Mouse (Mus musculus) midbrain, embryonic 10.5 days (tissue): ENCODE measurements around the gene Cbx1. TPM values are rescaled to one million over a fixed set of nuclear protein-coding genes. Genes with fewer than 3 reads are reported as not detected.
A peak's percentile ranks its signal among the peaks of the same experiment; 100 is the strongest.

ENCODE experiments used
- DNase-seq: peaks from one replicate; pipeline ENCODE4 v3.0.0-alpha.2; 2017; ENCODE audit warnings: low spot score
- H3K27ac ChIP-seq: fragments of 300-500 bp; sonication (generic); replicated peaks from 2 replicates; pipeline ENCODE4 v1.5.1; 2016; ENCODE audit warnings: mild to moderate bottlenecking
- H3K27me3 ChIP-seq: fragments of 300-500 bp; sonication (generic); 2 replicates; pipeline ENCODE4 v1.6.1; 2016; ENCODE audit warnings: low read depth, mild to moderate bottlenecking; ENCODE audit not compliant: poor library complexity, severe bottlenecking
- H3K36me3 ChIP-seq: fragments of 300-500 bp; sonication (generic); 2 replicates; pipeline ENCODE4 v1.6.1; 2016; ENCODE audit warnings: mild to moderate bottlenecking, moderate library complexity
- H3K4me1 ChIP-seq: fragments of 300-500 bp; sonication (generic); 2 replicates; pipeline ENCODE4 v1.6.1; 2016
- H3K4me3 ChIP-seq: fragments of 300-500 bp; sonication (generic); 2 replicates; pipeline ENCODE4 v1.5.1; 2016; ENCODE audit warnings: mild to moderate bottlenecking, moderate library complexity
- H3K9me3 ChIP-seq: fragments of 300-500 bp; sonication (generic); replicated peaks from 2 replicates; pipeline ENCODE4 v1.6.1; 2016; ENCODE audit warnings: mild to moderate bottlenecking
- WGBS: fragments of 180-500 bp; shearing (Covaris S2); methylation state at CpG from one replicate; pipeline ENCODE4 v1.1.7; 2016; 5-methylcytosine and 5-hydroxymethylcytosine counted together
- polyA plus RNA-seq: library from polyadenylated mRNA; unstranded; fragments of >200 nt; fragmentation: Nextera tagmentation; extraction: Ambion mirVana; gene quantifications from 2 replicates; pipeline ENCODE4 v1.2.1, GENCODE M21; 2016

The Cbx1 gene
- 193 and 198 TPM in 2 replicates for polyA plus RNA-seq

DNA sequence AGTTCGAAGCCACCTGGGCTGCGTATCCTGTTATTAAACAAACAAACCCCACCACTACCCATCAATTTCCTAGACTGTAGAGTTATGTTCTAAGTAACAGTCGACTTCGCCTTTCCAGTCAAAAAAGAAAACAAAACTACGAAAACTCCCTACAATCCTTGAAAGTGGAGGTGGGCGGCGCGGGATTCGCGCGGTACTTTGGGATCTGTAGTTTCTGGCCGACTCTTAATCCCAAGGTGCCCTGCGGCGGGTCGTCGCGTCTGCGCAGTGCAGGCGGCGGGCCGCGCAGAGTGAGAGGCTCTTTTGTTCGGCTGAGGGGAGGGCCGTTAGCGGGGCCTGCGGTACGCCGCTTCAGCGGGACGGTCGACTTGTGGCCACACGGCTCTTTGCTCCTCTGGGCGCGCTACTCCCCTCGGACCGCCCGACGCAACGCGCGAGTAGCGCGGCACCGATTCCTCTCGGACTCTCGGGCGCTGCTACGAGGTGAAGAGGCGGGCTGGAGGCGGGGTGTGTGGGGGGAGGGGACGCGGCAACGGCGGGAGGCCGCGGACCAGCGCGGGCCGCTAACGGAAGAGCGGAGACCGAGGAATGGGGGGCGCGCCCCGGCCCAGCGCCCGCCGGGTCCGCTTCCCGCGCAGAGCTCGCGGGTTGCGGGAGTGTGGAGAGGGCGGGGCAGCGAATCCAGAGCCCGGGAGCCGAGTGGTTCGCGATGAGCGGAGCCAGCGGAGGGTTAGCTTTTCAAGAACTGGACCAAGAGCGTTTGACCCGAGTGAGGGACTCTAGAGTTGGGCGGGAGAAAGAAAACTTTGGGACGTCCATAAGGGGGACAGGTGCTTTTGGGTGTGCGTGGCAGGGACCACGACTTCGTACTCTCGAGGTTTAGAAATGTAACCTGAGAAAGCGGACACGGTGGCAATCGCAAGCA lies at the start of gene Cbx1:
Gene Cbx1 (plus strand): TSS at position 257 of the 925 bp plus-strand sequence.
- WGBS, result 1% methylated on average over 93 of the region's 93 CpGs
- DNase-seq, result peak; percentile 93
- Histone ChIP-seq H3K4me3 (peak within 1 kb of the TSS; percentile 96), H3K27me3 (no peaks in the 10 kb centered on the region), H3K27ac (peak within 1 kb of the TSS; percentile 99), H3K36me3 (peaks cover 28% of the 10 kb centered on the region), H3K4me1 (peaks cover 37% of the 10 kb centered on the region), H3K9me3 (no peaks in the 10 kb centered on the region)

DNA sequence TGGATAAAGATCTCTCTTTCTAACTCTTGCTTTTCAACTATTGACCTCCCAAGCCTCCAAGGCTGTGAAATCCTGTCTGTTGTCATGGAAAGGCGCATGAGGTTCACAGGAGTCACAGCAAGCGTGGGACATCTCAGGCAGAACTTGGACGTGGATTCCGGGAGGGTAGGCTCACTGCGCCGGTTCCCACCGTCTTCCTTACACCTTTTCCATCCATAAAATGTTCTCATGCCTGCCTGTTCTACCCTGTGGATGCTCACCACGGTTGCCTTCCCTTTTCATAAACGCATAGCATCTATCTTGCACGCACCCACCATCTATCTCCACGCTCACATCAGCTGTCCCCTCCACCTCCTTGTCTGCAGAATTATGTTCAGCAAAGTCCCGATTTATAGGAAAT lies 48.1 kb upstream of the Cbx1 start:
- no peaks in the 10 kb centered on the region for H3K9me3 ChIP-seq
- H3K4me3 ChIP-seq, result peak overlapping the region; percentile 34
- 63% methylated on average over 12 of the region's 12 CpGs for WGBS
- peaks cover 23% of the 10 kb centered on the region for H3K27me3 ChIP-seq
- H3K36me3 ChIP-seq, result no peaks in the 10 kb centered on the region
- H3K27ac ChIP-seq, result peak overlapping the region; percentile 77
- peaks cover 95% of the 10 kb centered on the region for H3K4me1 ChIP-seq
- no peak for DNase-seq

DNA sequence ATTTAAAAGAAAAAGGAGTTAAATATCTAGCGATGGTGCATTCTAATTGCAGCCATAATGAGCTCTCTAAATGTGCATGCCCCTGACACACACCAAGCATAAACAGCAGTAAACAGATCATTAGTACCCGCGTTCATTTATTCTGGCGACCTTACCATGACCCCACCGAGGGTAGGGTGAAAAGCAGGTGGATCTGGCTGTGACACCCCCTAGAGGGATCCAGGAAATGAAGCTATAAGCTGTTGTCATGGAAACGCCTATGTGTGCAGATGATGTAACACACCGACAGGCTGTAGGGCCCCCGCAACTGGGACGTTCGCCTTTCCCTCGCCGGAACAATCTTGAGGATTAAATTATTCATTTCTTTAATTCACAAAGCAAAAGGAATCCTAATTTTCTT lies 46.9 kb upstream of the Cbx1 start:
- Histone ChIP-seq H3K9me3 (no peaks in the 10 kb centered on the region), H3K36me3 (no peaks in the 10 kb centered on the region), H3K4me1 (peaks cover 85% of the 10 kb centered on the region), H3K4me3 (peak overlapping the region; percentile 34), H3K27me3 (peaks cover 16% of the 10 kb centered on the region), H3K27ac (peak overlapping the region; percentile 77)
- 15% methylated on average over 12 of the region's 12 CpGs for WGBS
- DNase-seq, result peak; percentile 50

GRCm38 (mm10) chr11:96743000-96743399 lies 45.9 kb upstream of the Cbx1 start:
- Histone ChIP-seq H3K9me3 (no peaks in the 10 kb centered on the region), H3K27ac (peak overlapping the region; percentile 77), H3K36me3 (no peaks in the 10 kb centered on the region), H3K4me3 (peak overlapping the region; percentile 14; the same call in 1 of the 2 replicates), H3K4me1 (peaks cover 84% of the 10 kb centered on the region), H3K27me3 (peaks cover 12% of the 10 kb centered on the region)
- whole genome bisulfite sequencing, result 70% methylated on average over 11 of the region's 11 CpGs
- DNase-seq, result no peak

GRCm38 (mm10) chr11:96743891-96744290 lies 45.0 kb upstream of the Cbx1 start:
- Histone ChIP-seq H3K27me3 (peaks cover 12% of the 10 kb centered on the region), H3K4me3 (no peak overlapping the region), H3K4me1 (peaks cover 75% of the 10 kb centered on the region), H3K27ac (peak overlapping the region; percentile 77), H3K36me3 (no peaks in the 10 kb centered on the region), H3K9me3 (no peaks in the 10 kb centered on the region)
- 91% methylated on average over 4 of the region's 4 CpGs for WGBS
- DNase-seq, result no peak

DNA sequence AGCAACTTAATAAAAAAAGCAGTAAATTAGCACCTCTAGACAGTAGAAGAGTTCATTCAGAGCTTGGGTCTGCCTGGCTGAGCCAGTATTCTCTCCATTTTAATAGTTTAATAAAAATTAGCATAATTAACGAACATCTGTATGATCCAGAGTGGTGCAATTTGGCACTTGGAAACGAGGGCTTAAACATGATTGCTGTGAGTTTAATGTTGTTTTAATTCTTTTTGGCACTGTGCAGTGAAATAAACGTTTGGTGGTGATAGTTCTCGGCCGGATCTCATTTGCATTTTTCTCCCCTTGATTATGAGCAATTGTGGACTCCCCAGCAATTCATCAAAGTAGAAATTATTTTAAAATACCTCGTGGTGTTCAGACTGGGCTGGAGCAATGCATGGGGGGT lies 42.3 kb upstream of the Cbx1 start:
- Histone ChIP-seq H3K27ac (peak overlapping the region; percentile 66), H3K4me1 (peaks cover 49% of the 10 kb centered on the region), H3K27me3 (peaks cover 12% of the 10 kb centered on the region), H3K9me3 (no peaks in the 10 kb centered on the region), H3K36me3 (no peaks in the 10 kb centered on the region), H3K4me3 (no peak overlapping the region)
- 75% methylated on average over 6 of the region's 6 CpGs for WGBS
- DNase-seq, result no peak

GRCm38 (mm10) chr11:96747555-96747954 lies 41.4 kb upstream of the Cbx1 start:
- no peak overlapping the region for H3K4me3 ChIP-seq
- no peaks in the 10 kb centered on the region for H3K9me3 ChIP-seq
- peaks cover 12% of the 10 kb centered on the region for H3K27me3 ChIP-seq
- peak overlapping the region; percentile 66; the same call in 1 of the 2 replicates for H3K27ac ChIP-seq
- DNase-seq, result no peak
- H3K36me3 ChIP-seq, result no peaks in the 10 kb centered on the region
- WGBS, result 38% methylated on average over 3 of the region's 3 CpGs
- H3K4me1 ChIP-seq, result peaks cover 40% of the 10 kb centered on the region

DNA sequence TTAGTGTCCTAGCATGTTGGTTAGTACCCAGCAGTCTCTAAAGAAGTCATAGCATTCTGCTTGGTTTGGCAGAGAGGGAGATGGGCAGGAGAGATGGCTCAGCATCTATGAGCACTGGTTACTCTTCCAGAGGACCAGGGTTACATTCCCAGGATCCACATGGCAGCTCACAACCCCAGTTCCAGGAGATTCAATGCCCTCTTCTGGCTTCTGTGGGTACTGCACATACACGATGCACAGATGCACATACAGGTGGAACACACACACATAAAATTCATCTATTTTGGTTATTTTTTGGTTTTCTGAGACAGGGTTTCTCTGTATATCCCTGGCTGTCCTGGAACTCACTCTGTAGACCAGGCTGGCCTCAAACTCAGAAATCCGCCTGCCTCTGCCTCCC lies 33.6 kb upstream of the Cbx1 start:
- Histone ChIP-seq H3K27ac (no peak overlapping the region), H3K4me3 (no peak overlapping the region), H3K4me1 (peaks cover 6% of the 10 kb centered on the region; the same call in 1 of the 2 replicates), H3K36me3 (no peaks in the 10 kb centered on the region), H3K9me3 (peaks cover 5% of the 10 kb centered on the region; the same call in 1 of the 2 replicates), H3K27me3 (no peaks in the 10 kb centered on the region)
- DNase-seq, result no peak
- WGBS, result 91% methylated on average over 2 of the region's 2 CpGs

DNA sequence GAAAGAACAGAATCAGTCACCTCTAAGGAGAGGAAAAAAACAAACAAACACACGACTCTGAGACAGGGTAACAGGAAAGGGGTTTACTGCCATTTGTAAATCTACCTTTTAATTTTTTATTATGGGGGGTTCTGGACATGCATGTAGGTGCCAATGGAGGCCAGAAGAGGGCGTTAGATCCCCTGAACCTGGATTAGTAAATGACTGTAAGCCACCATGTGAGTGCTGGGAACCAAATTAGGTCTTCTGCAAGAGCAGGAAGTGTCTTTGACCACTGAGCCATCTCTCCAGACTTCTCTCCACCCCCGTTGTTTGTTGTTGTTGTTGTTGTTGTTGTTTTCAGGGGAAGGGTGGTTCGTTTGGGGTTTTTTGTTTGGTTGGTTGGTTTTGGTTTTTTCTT lies 31.5 kb upstream of the Cbx1 start:
- H3K27me3 ChIP-seq, result no peaks in the 10 kb centered on the region
- WGBS, result 69% methylated on average over 4 of the region's 4 CpGs
- peaks cover 5% of the 10 kb centered on the region; the same call in 1 of the 2 replicates for H3K9me3 ChIP-seq
- DNase-seq, result no peak
- H3K36me3 ChIP-seq, result no peaks in the 10 kb centered on the region
- peaks cover 6% of the 10 kb centered on the region; the same call in 1 of the 2 replicates for H3K4me1 ChIP-seq
- no peak overlapping the region for H3K4me3 ChIP-seq
- no peak overlapping the region for H3K27ac ChIP-seq

DNA sequence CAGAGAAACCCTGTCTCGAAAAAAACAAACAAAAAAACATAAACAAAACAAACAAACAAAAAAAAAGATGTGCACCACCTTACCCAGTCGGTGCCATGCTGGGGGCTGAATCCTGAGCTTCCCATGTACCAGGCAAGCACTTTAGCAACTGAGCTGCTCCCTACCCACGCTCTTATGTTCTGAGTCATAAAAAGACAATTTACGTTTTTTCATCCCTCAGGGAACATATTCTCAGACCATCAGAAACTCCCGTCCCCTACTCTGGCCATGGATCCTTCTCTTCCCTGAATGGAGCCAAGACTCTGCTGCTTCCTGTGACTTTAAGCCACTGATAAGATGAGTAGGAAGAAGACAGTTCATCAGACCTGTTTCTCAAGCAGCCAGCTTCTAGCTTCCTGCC lies 30.5 kb upstream of the Cbx1 start:
- Histone ChIP-seq H3K4me3 (no peak overlapping the region), H3K27me3 (no peaks in the 10 kb centered on the region), H3K4me1 (peaks cover 11% of the 10 kb centered on the region), H3K9me3 (peaks cover 5% of the 10 kb centered on the region; the same call in 1 of the 2 replicates), H3K36me3 (no peaks in the 10 kb centered on the region), H3K27ac (no peak overlapping the region)
- DNase-seq, result no peak
- 81% methylated on average over 5 of the region's 5 CpGs for WGBS

GRCm38 (mm10) chr11:96760042-96760441 lies 28.9 kb upstream of the Cbx1 start:
- DNase-seq, result no peak
- 30% methylated on average over 3 of the region's 3 CpGs for WGBS
- Histone ChIP-seq H3K4me3 (no peak overlapping the region), H3K36me3 (no peaks in the 10 kb centered on the region), H3K27ac (no peak overlapping the region), H3K27me3 (no peaks in the 10 kb centered on the region), H3K4me1 (peaks cover 25% of the 10 kb centered on the region), H3K9me3 (peaks cover 3% of the 10 kb centered on the region; the same call in 1 of the 2 replicates)

GRCm38 (mm10) chr11:96761984-96762383 lies 26.9 kb upstream of the Cbx1 start:
- Histone ChIP-seq H3K27ac (no peak overlapping the region), H3K27me3 (no peaks in the 10 kb centered on the region), H3K9me3 (no peaks in the 10 kb centered on the region), H3K36me3 (peaks cover 3% of the 10 kb centered on the region; the same call in 1 of the 2 replicates), H3K4me1 (peaks cover 42% of the 10 kb centered on the region), H3K4me3 (no peak overlapping the region)
- no peak for DNase-seq
- 80% methylated on average over 7 of the region's 7 CpGs for WGBS
